Mouse (Mus musculus) limb, embryonic 14.5 days (tissue): Measurements from ENCODE around the gene Lrrc15. TPM values are rescaled to one million over a fixed set of nuclear protein-coding genes. Genes with fewer than 3 reads are reported as not detected.

Experiments
- ATAC-seq: fragments of 200-750 bp; cut with Nextera tagmentation; 2 replicates; pipeline ENCODE4 v1.8.0; 2017; ENCODE audit warnings: low read depth, moderate number of reproducible peaks, moderate TSS enrichment; ENCODE audit not compliant: low FRiP score
- DNase-seq: peaks from one replicate; pipeline ENCODE4 v3.0.0-alpha.2; 2015; ENCODE audit warnings: low spot score
- H3K27ac ChIP-seq: fragments of 300-500 bp; sonication (generic); replicated peaks from 2 replicates; pipeline ENCODE4 v1.5.1; 2014; ENCODE audit warnings: low read depth, mild to moderate bottlenecking, low read length, moderate library complexity, mixed read lengths
- H3K27me3 ChIP-seq: fragments of 300-500 bp; sonication (generic); 2 replicates; pipeline ENCODE4 v1.6.1; 2014; ENCODE audit warnings: low read length, mixed read lengths; ENCODE audit not compliant: control insufficient read depth, insufficient read depth
- H3K36me3 ChIP-seq: fragments of 300-500 bp; sonication (generic); 2 replicates; pipeline ENCODE4 v1.6.1; 2014; ENCODE audit warnings: mild to moderate bottlenecking, low read length, moderate library complexity, mixed read lengths; ENCODE audit not compliant: control insufficient read depth, insufficient read depth
- H3K4me1 ChIP-seq: fragments of 300-500 bp; sonication (generic); 2 replicates; pipeline ENCODE4 v1.6.1; 2014; ENCODE audit warnings: antibody characterized with exemption, low read length, mixed read lengths; ENCODE audit not compliant: control insufficient read depth, insufficient read depth
- H3K4me2 ChIP-seq: fragments of 300-500 bp; sonication (generic); replicated peaks from 2 replicates; pipeline ENCODE4 v1.6.1; 2014; ENCODE audit warnings: low read depth, mild to moderate bottlenecking, low read length, moderate library complexity; ENCODE audit not compliant: severe bottlenecking
- H3K4me3 ChIP-seq: fragments of 300-500 bp; sonication (generic); replicated peaks from 2 replicates; pipeline ENCODE4 v1.5.1; 2014; ENCODE audit warnings: low read length
- H3K9ac ChIP-seq: fragments of 300-500 bp; sonication (generic); 2 replicates; pipeline ENCODE4 v1.6.1; 2014; ENCODE audit warnings: mild to moderate bottlenecking, low read depth, low read length, moderate library complexity; ENCODE audit not compliant: severe bottlenecking
- H3K9me3 ChIP-seq: fragments of 300-500 bp; sonication (generic); 2 replicates; pipeline ENCODE4 v1.6.1; 2016; ENCODE audit warnings: low read length; ENCODE audit not compliant: control insufficient read depth
- POLR2A ChIP-seq: fragments of 200-500 bp; IDR thresholded peaks from 2 replicates; pipeline ENCODE4 v1.8.0; 2012; ENCODE audit warnings: inconsistent platforms, mild to moderate bottlenecking, moderate library complexity, borderline replicate concordance; ENCODE audit not compliant: insufficient read depth, insufficient read length; ENCODE audit errors: extremely low read depth
- WGBS: fragments of 180-500 bp; shearing (Covaris S2); extraction: QIAGEN DNeasy Blood & Tissue Kit; methylation state at CpG from one replicate; pipeline ENCODE4 v1.1.7; 2014; 5-methylcytosine and 5-hydroxymethylcytosine counted together
- polyA plus RNA-seq, 2 experiments: library from polyadenylated mRNA; depleted of rRNA in 1 of 2; stranded (reverse) in 1 of 2; unstranded in 1 of 2; fragments of >200 nt; fragmentation: Nextera tagmentation in 1 of 2; extraction: Ambion mirVana in 1 of 2; gene quantifications; 2 replicates each; pipeline versions ENCODE4 v1.2.1 to v1.2.3; 2012 to 2014

The Lrrc15 gene
- polyA plus RNA-seq, 2 experiments, result 1.4 to 1.9 TPM

GRCm38 (mm10) chr16:30261341-30261740, 21.7 kb downstream of the Lrrc15 start:
- no peak overlapping the region for H3K9ac ChIP-seq
- WGBS, result 85% methylated on average over 9 of the region's 9 CpGs

GRCm38 (mm10) chr16:30260012-30260635, 22.9 kb downstream of the Lrrc15 start:
- 82% methylated on average over 15 of the region's 15 CpGs for WGBS
- H3K9me3 ChIP-seq, result no peaks in the 10 kb centered on the region

More at GRCm38 (mm10) chr16:30261341-30261740, 21.7 kb downstream of the Lrrc15 start:
- H3K27ac ChIP-seq, result no peak overlapping the region
- no peaks in the 10 kb centered on the region for H3K9me3 ChIP-seq
- H3K27me3 ChIP-seq, result no peaks in the 10 kb centered on the region
- H3K36me3 ChIP-seq, result no peaks in the 10 kb centered on the region
- H3K4me1 ChIP-seq, result no peaks in the 10 kb centered on the region
- ATAC-seq (no peak), DNase-seq (no peak)
- no peak overlapping the region for H3K4me3 ChIP-seq
- no peak overlapping the region for H3K4me2 ChIP-seq
- TF ChIP-seq POLR2A, result no peak

GRCm38 (mm10) chr16:30259444-30259843, 23.6 kb downstream of the Lrrc15 start:
- TF ChIP-seq POLR2A, result no peak
- no peaks in the 10 kb centered on the region for H3K9me3 ChIP-seq
- H3K4me1 ChIP-seq, result no peaks in the 10 kb centered on the region
- 88% methylated on average over 10 of the region's 10 CpGs for WGBS
- DNase-seq, result no peak
- no peaks in the 10 kb centered on the region for H3K27me3 ChIP-seq
- H3K4me2 ChIP-seq, result no peak overlapping the region
- no peak overlapping the region for H3K27ac ChIP-seq
- no peak overlapping the region for H3K9ac ChIP-seq
- no peak for ATAC-seq
- no peaks in the 10 kb centered on the region for H3K36me3 ChIP-seq
- no peak overlapping the region for H3K4me3 ChIP-seq

More at GRCm38 (mm10) chr16:30260012-30260635, 22.9 kb downstream of the Lrrc15 start:
- no peak for ATAC-seq
- H3K9ac ChIP-seq, result no peak overlapping the region
- H3K4me3 ChIP-seq, result no peak overlapping the region
- H3K4me2 ChIP-seq, result no peak overlapping the region
- no peak for TF ChIP-seq POLR2A
- no peaks in the 10 kb centered on the region for H3K36me3 ChIP-seq
- H3K4me1 ChIP-seq, result no peaks in the 10 kb centered on the region
- DNase-seq, result no peak
- H3K27me3 ChIP-seq, result no peaks in the 10 kb centered on the region
- no peak overlapping the region for H3K27ac ChIP-seq

- Histone ChIP-seq H3K4me1 (no peaks in the 10 kb centered on the region), H3K4me3 (no peak overlapping the region), H3K36me3 (no peaks in the 10 kb centered on the region), H3K27ac (no peak overlapping the region), H3K4me2 (no peak overlapping the region), H3K9ac (no peak overlapping the region), H3K9me3 (no peaks in the 10 kb centered on the region), H3K27me3 (no peaks in the 10 kb centered on the region)
- no peak for ATAC-seq
- WGBS, result 84% methylated on average over 7 of the region's 7 CpGs
- TF ChIP-seq POLR2A, result no peak
- DNase-seq, result no peak
These were observed 24.6 kb downstream of the Lrrc15 start for GRCm38 (mm10) chr16:30258441-30258840.

GRCm38 (mm10) chr16:30257718-30258117, 25.3 kb downstream of the Lrrc15 start:
- no peaks in the 10 kb centered on the region for H3K4me1 ChIP-seq
- H3K36me3 ChIP-seq, result no peaks in the 10 kb centered on the region
- H3K27ac ChIP-seq, result no peak overlapping the region
- no peaks in the 10 kb centered on the region for H3K27me3 ChIP-seq
- H3K4me3 ChIP-seq, result no peak overlapping the region
- no peak for TF ChIP-seq POLR2A
- DNase-seq, result no peak
- no peaks in the 10 kb centered on the region for H3K9me3 ChIP-seq
- 78% methylated on average over 9 of the region's 9 CpGs for WGBS
- no peak overlapping the region for H3K9ac ChIP-seq
- ATAC-seq, result no peak
- no peak overlapping the region for H3K4me2 ChIP-seq
